ENCODE assay signal across 1 mouse cellular context in the genomic region with DNA sequence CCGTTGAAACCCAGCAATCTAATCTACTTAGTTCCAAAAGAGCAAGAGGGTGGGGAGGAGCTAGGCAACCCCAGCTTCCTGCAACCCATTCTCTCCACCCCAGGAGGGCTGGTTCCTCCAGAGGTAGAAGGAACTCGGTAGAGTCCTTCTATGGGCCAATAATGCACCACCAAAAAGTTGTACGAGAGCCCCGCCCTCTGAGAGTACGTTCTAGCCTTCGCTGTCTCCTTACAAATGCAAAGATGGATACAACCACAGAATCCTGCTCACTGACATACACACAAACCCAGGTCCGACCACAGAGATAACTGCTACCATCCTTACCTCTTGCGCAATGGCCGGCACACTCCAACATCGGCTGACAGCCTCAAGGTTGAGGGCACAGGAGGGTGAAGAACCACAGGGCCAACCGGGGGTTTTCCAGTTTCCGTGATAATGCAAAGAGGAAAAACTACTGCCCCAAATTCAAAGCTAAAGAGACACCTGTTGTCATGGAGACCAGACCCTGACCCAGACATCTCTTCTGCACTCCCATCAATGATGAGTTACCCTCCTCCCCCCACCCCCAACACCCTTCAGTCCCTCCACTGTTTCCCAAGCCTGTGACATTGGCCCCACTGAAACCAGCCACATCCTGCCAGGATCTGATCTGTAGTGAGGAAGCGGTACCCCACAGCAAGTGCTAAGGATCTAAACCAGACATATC.
A peak's percentile ranks its signal among the peaks of the same experiment; 100 is the strongest.
TF ChIP-seq lines count a peak whose summit lies in the region.

No protein-coding gene starts in this region.

TF ChIP-seq in MEL, 35 proteins besides CTCF, POLR2A, EP300 and RAD21:
- TF ChIP-seq ZMIZ1 (IDR thresholded peaks at IDR 0.05; ENCODE audit: low read depth, low read length) (no peak), MAZ (IDR thresholded peaks at IDR 0.05; ENCODE audit: low read depth, low read length) (0 out of 2 replicates have a peak, but pooled peaks have one; percentile 44), ZC3H11A (IDR thresholded peaks at IDR 0.05; ENCODE audit: low read depth, low read length) (no peak), POLR2AphosphoS5 (IDR thresholded peaks at IDR 0.05; ENCODE audit: borderline replicate concordance, low read depth, low read length) (no peak), JUND (IDR thresholded peaks at IDR 0.05; ENCODE audit: low read depth, low read length) (no peak), ZKSCAN1 (IDR thresholded peaks at IDR 0.05; ENCODE audit: low read depth, low read length) (no peak), NRF1 (IDR thresholded peaks at IDR 0.05; ENCODE audit: insufficient read depth, low read depth, low read length, poor library complexity, severe bottlenecking) (no peak), ELF1 (IDR thresholded peaks at IDR 0.05; ENCODE audit: low read depth, low read length) (peak; percentile 54; the same call in 1 of the 2 replicates), USF2 (IDR thresholded peaks at IDR 0.05; ENCODE audit: borderline replicate concordance in 1 of 2, insufficient read depth in 1 of 2, low read depth in 1 of 2, low read length in 2 of 2) (no peak), MAFK (IDR thresholded peaks at IDR 0.05; ENCODE audit: borderline replicate concordance, low read depth, low read length) (no peak), SMC3 (IDR thresholded peaks at IDR 0.05; ENCODE audit: low read depth, low read length) (no peak), ETS1 (IDR thresholded peaks at IDR 0.05; ENCODE audit: low read depth, low read length) (peak; percentile 13; the same call in 1 of the 2 replicates), GATA1 (IDR thresholded peaks at IDR 0.05; ENCODE audit: low read depth, low read length) (no peak), POLR2AphosphoS2 (IDR thresholded peaks at IDR 0.05; ENCODE audit: low read length) (no peak), UBTF (IDR thresholded peaks at IDR 0.05; ENCODE audit: borderline replicate concordance, insufficient read depth, low read depth, low read length) (no peak), RCOR1 (IDR thresholded peaks at IDR 0.05; ENCODE audit: low read depth, low read length) (no peak), CHD2 (IDR thresholded peaks at IDR 0.05; ENCODE audit: low read length) (no peak), TBP (IDR thresholded peaks at IDR 0.05; ENCODE audit: low read depth, low read length) (peak; percentile 40; the same call in 1 of the 2 replicates), TCF12 (IDR thresholded peaks at IDR 0.05; ENCODE audit: low read depth, low read length) (no peak), KAT2A (conservative IDR thresholded peaks at IDR 0.05; ENCODE audit: low read depth, low read length) (no peak), GABPA (IDR thresholded peaks at IDR 0.05; ENCODE audit: low read depth, low read length) (no peak), CHD1 (IDR thresholded peaks at IDR 0.05; ENCODE audit: low read depth, low read length) (no peak), E2F4 (IDR thresholded peaks at IDR 0.05; ENCODE audit: borderline replicate concordance, low read depth, low read length) (no peak), SIN3A (IDR thresholded peaks at IDR 0.05; ENCODE audit: low read length) (0 out of 2 replicates have a peak, but pooled peaks have one; percentile 43), MYC (IDR thresholded peaks at IDR 0.05; ENCODE audit: low read depth, low read length) (no peak), MXI1 (IDR thresholded peaks at IDR 0.05; ENCODE audit: low read depth, low read length) (peak; percentile 46; the same call in 1 of the 2 replicates), MYB (IDR thresholded peaks at IDR 0.05; ENCODE audit: low read depth, low read length) (no peak), USF1 (IDR thresholded peaks at IDR 0.05; ENCODE audit: low read depth, low read length) (no peak), MAX (IDR thresholded peaks at IDR 0.05; ENCODE audit: low read length) (no peak), ZNF384 (IDR thresholded peaks at IDR 0.05; ENCODE audit: low read depth, low read length) (no peak), TAL1 (IDR thresholded peaks at IDR 0.05; ENCODE audit: low read length) (no peak), HCFC1 (IDR thresholded peaks at IDR 0.05; ENCODE audit: low read depth, low read length) (peak; percentile 47; the same call in 1 of the 2 replicates), BHLHE40 (IDR thresholded peaks at IDR 0.05; ENCODE audit: borderline replicate concordance, low read depth, low read length) (no peak), NELFE (IDR thresholded peaks at IDR 0.05; ENCODE audit: low read depth, low read length) (peak; percentile 1; the same call in 1 of the 2 replicates), MEF2A (IDR thresholded peaks at IDR 0.05; ENCODE audit: extremely low read depth, insufficient replicate concordance, low read depth, low read length, poor library complexity, severe bottlenecking) (no peak)
